Mouse (Mus musculus): ENCODE data around the gene Rtf1. TPM values are rescaled to one million over a fixed set of nuclear protein-coding genes. Genes with fewer than 3 reads are reported as not detected.

The Rtf1 gene
- total RNA-seq, 2 experiments from 2014 or later: 43.1 to 44.9 TPM

DNA sequence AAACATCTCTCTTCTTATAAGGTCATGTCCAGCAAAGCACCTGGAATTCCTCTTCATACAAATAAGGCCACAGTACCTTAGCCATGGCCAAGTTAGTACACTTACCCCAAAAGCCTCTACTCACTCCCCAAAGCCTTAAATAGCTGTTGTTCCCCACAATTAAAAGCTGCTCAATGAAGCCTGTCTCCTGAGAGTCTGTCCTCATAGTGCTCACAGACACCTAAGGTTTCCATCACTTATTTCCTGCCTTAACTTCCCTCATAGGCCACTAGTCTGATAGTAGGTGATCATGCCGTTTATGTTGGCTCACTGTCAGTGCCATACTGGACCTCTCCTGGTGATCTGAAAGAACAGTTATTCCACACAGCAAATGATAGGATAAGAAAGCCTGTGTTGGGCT, 87.4 kb downstream of the Rtf1 start:
- ATAC-seq (replicated peaks; ENCODE audit: low FRiP score, low TSS enrichment, poor library complexity, severe bottlenecking): no peak

DNA sequence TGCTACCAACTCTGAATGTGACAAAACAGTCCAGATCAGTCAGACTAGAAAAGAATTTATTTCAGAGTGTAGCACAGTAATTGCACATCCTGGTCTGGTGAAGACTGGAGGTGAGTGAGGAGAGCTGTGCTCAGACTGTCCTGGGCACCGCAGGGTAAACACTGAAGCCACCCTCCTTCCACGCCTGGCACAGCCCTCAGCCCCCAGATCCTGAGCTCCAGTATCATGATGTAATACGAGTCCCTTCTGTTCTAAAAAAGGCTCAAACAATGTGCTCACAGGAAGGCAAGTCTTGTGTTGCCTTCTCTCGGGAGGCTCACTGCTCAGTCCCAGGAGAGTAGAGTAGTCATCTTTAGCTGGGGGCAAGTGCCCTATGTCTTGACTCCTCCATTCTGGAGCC, 89.1 kb downstream of the Rtf1 start:
- ATAC-seq (replicated peaks; ENCODE audit: low FRiP score, low TSS enrichment, poor library complexity, severe bottlenecking): no peak

DNA sequence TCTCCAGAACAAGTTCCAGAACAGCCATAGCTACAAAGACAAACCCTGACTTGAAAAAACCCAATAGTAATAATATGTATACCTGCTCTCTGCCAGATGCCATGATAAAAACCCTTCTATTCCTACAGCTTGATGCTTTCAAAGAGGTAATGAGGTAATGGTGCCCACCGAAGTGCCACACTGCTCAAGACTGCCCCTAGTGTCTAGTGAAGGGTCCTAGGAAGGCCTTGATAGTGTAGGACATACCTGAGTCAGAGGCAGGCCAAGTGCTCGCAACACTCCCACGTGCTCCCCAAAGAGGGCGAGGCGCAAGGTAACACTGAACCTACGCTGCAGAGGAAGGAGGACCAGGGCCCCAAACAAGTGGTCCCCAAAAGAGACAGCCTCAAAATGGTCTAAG, 92.4 kb downstream of the Rtf1 start:
- ATAC-seq (replicated peaks; ENCODE audit: low FRiP score, low TSS enrichment, poor library complexity, severe bottlenecking): 0 out of 2 replicates have a peak, but pooled peaks have one; percentile 50

Other genes starting within 250 kb of the Rtf1 start
- 32.2 and 37.9 TPM in 2 replicates for gene Ino80, start 197.4 kb upstream of the Rtf1 start, total RNA-seq (2014; fragmentation: Nextera tagmentation)
- gene Ino80, start 197.4 kb upstream of the Rtf1 start, total RNA-seq (2017): 21.8 and 22.4 TPM in 2 replicates
- gene Exd1, start 127.4 kb upstream of the Rtf1 start, total RNA-seq (2014; fragmentation: Nextera tagmentation): 0.37 TPM in 1 of 2 replicates, not detected in the other
- gene Exd1, start 127.4 kb upstream of the Rtf1 start, total RNA-seq (2017): not detected in 2 replicates
- 36.7 and 54.6 TPM in 2 replicates for gene Chp1, start 127.4 kb upstream of the Rtf1 start, total RNA-seq (2014; fragmentation: Nextera tagmentation)
- 48.5 and 63.0 TPM in 2 replicates for gene Chp1, start 127.4 kb upstream of the Rtf1 start, total RNA-seq (2017)
- 31.2 and 40.4 TPM in 2 replicates for gene Nusap1, start 56.8 kb upstream of the Rtf1 start, total RNA-seq (2014; fragmentation: Nextera tagmentation)
- 64.8 and 66.4 TPM in 2 replicates for gene Nusap1, start 56.8 kb upstream of the Rtf1 start, total RNA-seq (2017)
- gene Oip5, start 56.6 kb upstream of the Rtf1 start, total RNA-seq (2014; fragmentation: Nextera tagmentation): 26.0 TPM in 2 replicates
- 21.8 and 41.9 TPM in 2 replicates for gene Oip5, start 56.6 kb upstream of the Rtf1 start, total RNA-seq (2017)
- 45.0 and 46.6 TPM in 2 replicates for gene Ndufaf1, start 12.2 kb upstream of the Rtf1 start, total RNA-seq (2014; fragmentation: Nextera tagmentation)
- gene Ndufaf1, start 12.2 kb upstream of the Rtf1 start, total RNA-seq (2017): 31.1 and 40.3 TPM in 2 replicates
- not detected in 2 replicates for gene Itpka, start 67.3 kb downstream of the Rtf1 start, total RNA-seq (2014; fragmentation: Nextera tagmentation)
- gene Itpka, start 67.3 kb downstream of the Rtf1 start, total RNA-seq (2017): not detected in 2 replicates
- not detected in 2 replicates for gene Ltk, start 85.4 kb downstream of the Rtf1 start, total RNA-seq (2014; fragmentation: Nextera tagmentation)
- gene Ltk, start 85.4 kb downstream of the Rtf1 start, total RNA-seq (2017): not detected in 2 replicates
- 22.5 and 24.4 TPM in 2 replicates for gene Rpap1, start 112.5 kb downstream of the Rtf1 start, total RNA-seq (2014; fragmentation: Nextera tagmentation)
- gene Rpap1, start 112.5 kb downstream of the Rtf1 start, total RNA-seq (2017): 5.0 and 9.1 TPM in 2 replicates
- gene Tyro3, start 122.7 kb downstream of the Rtf1 start, total RNA-seq (2014; fragmentation: Nextera tagmentation): 0.45 TPM in 1 of 2 replicates, not detected in the other
- gene Tyro3, start 122.7 kb downstream of the Rtf1 start, total RNA-seq (2017): not detected in 2 replicates
- gene Mga, start 222.2 kb downstream of the Rtf1 start, total RNA-seq (2014; fragmentation: Nextera tagmentation): 76.3 and 98.4 TPM in 2 replicates
- gene Mga, start 222.2 kb downstream of the Rtf1 start, total RNA-seq (2017): 82.5 and 83.6 TPM in 2 replicates

All from megakaryocyte-erythroid progenitor cell, adult 5-6 weeks (primary cell).